Mouse (Mus musculus) frontal cortex, postnatal 25 days (tissue): ENCODE data around the gene Triml1.

Experiments used
- DNase-seq, 2 experiments: peaks; one replicate each; pipeline ENCODE4 v3.0.0; 2022; ENCODE audit warnings: low spot score in 2 of 2

Triml1 gene

DNA sequence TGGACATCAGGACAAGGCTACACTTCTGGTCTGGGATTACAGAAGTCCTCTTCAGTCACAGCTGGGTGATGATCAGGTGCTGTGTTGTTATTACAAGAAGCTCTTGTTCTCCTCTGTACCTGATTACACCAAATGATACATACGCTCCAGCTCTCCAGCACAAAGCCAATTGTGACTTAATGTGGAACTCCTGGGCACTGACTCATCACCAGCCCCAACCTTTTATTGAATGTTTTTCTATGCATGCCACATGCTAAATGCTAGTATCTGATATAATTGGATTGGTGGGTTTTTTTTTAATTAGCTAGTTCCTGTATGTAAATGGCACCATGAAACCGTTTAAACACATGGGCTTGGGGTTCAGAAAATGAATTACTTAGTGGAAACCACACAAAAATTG lies at the start of gene Triml1:
Gene Triml1 (minus strand): TSS at position 101 of the 400 bp plus-strand sequence.
- DNase-seq = no peak

DNA sequence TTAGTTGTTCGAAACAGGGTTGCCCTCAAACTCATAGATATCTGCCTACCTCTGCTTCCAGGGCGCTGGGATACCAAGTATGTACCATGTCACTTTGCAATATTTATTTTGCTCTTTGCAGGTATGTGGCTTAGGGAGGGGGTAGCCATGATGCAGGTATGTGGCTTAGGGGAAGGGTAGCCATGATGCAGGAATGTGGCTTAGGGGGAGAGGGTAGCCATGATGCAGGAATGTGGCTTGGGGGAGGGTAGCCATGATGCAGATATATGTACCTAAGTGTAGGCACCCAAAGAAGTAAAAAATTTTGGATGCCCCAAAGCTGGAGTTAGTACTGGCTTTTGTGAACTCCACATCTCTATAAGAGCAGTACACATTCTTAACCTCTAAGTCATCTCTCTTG lies 41.0 kb upstream of the Triml1 start:
- no peak for DNase-seq

DNA sequence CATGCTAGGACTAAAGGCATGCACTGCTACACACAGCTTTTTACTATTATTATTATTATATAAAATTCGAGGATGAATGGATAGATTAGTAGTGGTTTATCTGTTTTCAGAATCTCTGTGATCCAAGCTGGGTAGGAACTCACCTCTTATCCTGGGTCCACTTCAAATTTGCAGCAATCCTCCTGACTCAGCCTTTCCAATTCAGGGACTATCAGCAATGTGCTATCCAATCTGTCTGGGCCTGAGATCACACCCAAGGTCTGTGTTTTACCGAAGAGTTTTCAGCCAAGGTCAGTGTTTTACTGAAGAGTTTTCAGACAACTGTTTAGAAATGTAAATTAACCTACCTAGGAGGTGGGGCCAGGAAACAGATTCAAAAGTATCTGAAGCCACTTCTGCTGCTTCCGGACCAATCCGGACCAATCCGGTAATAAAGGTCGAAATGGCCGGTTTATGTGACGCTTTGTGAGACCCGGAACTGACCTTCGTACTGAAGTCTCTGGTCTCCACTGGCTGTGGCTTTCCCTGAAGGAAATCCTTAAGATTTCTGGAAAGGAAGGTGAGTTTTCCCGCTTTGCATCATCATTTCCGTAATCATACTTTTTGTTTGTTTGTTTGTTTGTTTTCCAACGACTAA lies 38.9 kb upstream of the Triml1 start, which contains the start of gene Triml2:
Gene Triml2 (plus strand): TSS at position 488 of the 637 bp plus-strand sequence.
- no peak for DNase-seq

DNA sequence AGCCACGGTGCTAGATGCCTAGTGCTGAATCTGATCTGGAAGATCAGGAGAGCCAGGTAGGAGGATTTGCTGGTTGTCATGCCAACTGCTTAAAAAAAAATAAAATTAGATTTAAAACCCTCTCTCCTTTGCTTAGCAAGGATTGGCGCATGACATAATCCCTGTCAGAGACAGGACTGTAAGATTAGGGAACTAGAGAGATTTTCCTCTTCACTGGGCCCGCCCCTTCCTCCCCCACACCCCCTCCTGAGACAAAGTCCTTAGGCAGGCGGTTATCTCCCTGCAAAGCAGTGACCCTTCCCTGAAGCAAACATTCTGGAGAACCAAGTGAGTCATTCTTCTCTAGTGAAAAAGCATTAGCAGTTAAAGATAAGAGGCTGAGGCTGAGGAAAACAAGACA lies 37.9 kb upstream of the Triml1 start:
- DNase-seq = no peak

DNA sequence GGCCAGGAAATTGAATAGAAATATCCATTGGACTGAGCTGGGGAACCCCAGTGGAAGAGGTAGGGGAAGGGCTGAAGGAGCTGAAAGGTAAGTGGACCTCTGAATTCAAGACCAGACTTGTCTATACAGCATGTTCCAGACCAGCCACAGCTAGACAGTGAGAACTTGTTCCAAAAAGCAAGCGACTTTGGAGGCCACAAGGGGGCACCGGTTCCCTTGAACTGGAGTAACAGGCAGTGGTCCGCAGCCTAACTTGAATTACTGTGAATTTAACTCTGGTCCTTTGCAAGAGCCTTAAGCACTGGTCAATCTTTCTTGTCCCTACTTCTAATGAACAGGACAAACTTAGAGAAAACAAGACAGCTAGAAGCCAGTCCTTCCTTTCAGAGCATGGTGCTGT lies 37.0 kb upstream of the Triml1 start:
- DNase-seq = no peak

GRCm38 (mm10) chr8:43176766-43177486 lies 35.6 kb upstream of the Triml1 start:
- DNase-seq = no peak

DNA sequence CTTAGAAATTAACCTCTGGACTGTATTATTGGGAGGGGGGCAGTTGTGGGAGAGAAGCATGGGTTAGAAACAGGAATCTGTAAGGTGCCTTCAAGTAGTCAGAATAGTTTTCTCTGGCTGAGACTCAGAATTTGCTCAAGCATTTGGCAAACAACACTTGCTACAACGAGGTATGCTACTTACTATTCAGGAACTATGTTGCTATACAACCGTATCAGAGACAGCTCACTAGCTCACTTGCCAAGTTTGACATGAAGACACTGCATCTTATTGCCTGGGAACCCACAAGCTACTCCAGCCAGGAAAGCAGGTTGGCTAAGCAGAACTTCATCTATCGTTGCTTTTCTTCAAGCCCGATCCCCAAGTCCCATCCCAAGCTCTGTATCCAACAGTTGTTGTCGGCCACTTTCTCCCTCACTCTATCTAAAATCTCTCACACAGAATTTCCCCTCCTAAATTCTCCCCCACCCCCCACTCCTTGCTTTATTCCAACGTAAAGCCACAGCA lies 28.0 kb upstream of the Triml1 start:
- DNase-seq = no peak

DNA sequence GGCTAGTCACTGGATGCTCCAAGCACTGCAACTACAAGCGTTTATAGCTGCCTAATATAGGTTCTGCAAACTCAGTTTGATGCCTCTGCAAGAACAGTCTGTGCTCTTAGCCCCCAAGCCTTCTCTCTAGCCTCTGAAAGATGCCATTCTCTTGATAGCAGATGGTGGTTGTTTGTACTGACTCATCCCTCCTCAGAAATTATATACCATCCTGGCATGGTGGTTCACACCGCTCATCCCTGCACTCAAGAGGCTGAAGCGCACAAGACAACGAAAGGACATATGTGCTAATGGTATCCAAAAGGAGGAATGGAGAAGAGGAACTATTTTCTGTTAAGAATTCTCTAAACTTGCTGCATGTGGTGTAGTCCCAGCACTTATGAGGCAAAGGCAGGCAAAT lies 26.8 kb upstream of the Triml1 start:
- DNase-seq = no peak

DNA sequence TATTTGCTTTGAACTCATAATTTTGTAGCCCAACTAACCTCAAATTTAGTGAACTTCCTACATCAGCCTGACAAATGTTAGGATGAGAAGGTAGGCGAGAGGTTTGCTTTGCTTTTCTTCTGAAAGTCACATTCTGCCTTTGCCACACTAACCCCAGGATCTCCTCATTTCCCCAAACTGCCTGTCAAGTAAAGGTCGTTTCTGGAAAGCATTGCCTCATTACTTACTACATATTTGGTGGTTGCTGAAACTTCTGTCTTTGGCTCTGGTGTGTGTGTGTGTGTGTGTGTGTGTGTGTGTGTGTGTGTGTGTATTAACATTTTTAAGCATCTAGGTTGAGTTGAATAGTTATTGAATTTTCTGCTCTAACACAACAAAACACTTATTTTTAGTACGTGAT lies 23.2 kb upstream of the Triml1 start:
- no peak for DNase-seq

DNA sequence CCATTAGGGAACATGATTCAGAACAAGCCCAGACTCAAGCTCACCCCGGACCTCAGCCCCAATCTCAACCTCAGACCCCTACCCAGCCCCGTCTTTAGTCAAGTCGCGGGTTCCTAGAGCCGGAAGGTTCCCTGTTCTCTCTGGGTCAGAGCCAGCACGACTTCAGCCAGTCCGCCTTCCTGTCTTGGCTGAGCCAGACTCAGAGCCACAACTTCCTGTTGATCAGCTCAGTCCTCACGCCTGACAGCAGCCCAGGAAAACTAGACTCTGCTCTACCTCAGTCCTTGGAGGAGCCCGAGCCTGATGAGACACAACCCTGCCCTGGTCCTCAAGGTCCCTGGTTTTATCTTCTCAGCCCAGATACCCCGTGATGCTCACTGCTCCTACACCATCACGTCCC lies 22.0 kb upstream of the Triml1 start:
- DNase-seq = no peak

DNA sequence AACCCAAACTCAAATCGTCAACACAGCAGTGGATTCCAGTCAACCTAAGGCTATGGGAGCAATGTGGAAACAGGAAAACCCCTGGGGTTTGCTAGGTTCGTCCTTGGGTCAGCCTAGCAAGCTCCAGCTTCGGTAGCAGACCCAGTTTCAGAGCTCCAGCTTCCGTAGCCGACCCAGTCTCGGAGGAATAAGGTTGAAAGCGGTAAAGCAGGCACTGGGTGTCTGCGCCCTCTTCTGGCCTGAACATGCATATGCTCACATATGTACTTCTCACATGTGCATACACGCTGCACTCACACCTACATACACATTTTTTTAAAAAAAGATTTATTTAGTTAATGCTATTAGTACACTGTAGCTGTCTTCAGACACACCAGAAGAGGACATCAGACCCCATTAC lies 8.0 kb upstream of the Triml1 start:
- DNase-seq = no peak

- DNase-seq = no peak
These were observed 30.0 kb downstream of the Triml1 start for GRCm38 (mm10) chr8:43111205-43111827.
